26 mouse cellular contexts compared by ENCODE assay signal in genomic region chr17:86527298-86527697, GRCm38 (mm10). TPM values are rescaled to one million over a fixed set of nuclear protein-coding genes. Genes with fewer than 3 reads are reported as not detected.
DNase-seq lines count a peak whose midpoint lies in the region; ATAC-seq and TF ChIP-seq lines count a peak whose summit lies in the region.
"Had no signal": no experiment of that assay in that cellular context is flagged by ENCODE, and none has a peak within 500 bp of the region (broad histone marks: within the 10 kb centered on the region; RNA-seq: fewer than 3 reads in every experiment).

No protein-coding gene starts in this region.

- no peaks in the 10 kb centered on the region for H3K79me2 ChIP-seq in liver, adult 2 months (ENCODE audit: control insufficient read depth, insufficient read depth, low read length)
- H3K79me2 ChIP-seq in CH12.LX (replicated peaks; ENCODE audit: control insufficient read depth, extremely low read depth, insufficient read depth, poor library complexity, severe bottlenecking) = no peaks in the 10 kb centered on the region; the same call in 1 of the 2 replicates

- TF ChIP-seq POLR2A in liver, adult 2 months (IDR thresholded peaks at IDR 0.05; ENCODE audit: extremely low read depth, insufficient read depth, low read length) = no peak
- TF ChIP-seq POLR2A in spleen, adult 2 months (IDR thresholded peaks at IDR 0.05; ENCODE audit: low read depth, low read length) = no peak
- no peak for TF ChIP-seq POLR2A in CH12.LX (IDR thresholded peaks at IDR 0.05; ENCODE audit: low read depth, low read length)

- no peak for DNase-seq in liver, adult 2 months (ENCODE audit: extremely low read depth, low read depth, low spot score)
- DNase-seq in spleen, adult 2 months (ENCODE audit: low read depth in 1 of 2, low spot score in 2 of 2) = peak; percentile 21 to 65
- no peak for DNase-seq in spleen, postnatal 10 days (ENCODE audit: low spot score in 2 of 2)
- peak; percentile 51 for DNase-seq in CH12.LX (ENCODE audit: extremely low read depth)
- DNase-seq in stomach, postnatal 0 days (ENCODE audit: low spot score) = no peak
- DNase-seq in adipocyte (ENCODE audit: low spot score) = no peak
- no peak for DNase-seq in forebrain, postnatal 0 days
- DNase-seq: adrenal gland, postnatal 10 days; adrenal gland, postnatal 36 days; cerebellum, adult 18-20 months; cerebellum, adult 9-10 months; cerebellum, postnatal 14 days; gastrocnemius, postnatal 25 days; heart, adult 18-20 months; heart, postnatal 10 days; heart, postnatal 36 days had no signal

- TF ChIP-seq EP300 in CH12.LX (IDR thresholded peaks at IDR 0.05; ENCODE audit: low read length) = peak; percentile 34; the same call in 1 of the 2 replicates
- no peak for TF ChIP-seq EP300 in stomach, postnatal 0 days (optimal IDR thresholded peaks at IDR 0.05)

- no peak overlapping the region for H3K9ac ChIP-seq in liver, adult 2 months (ENCODE audit: low read depth, low read length)
- H3K9ac ChIP-seq in liver, embryonic 12.5 days = no peak overlapping the region
- no peak overlapping the region for H3K9ac ChIP-seq in CH12.LX (ENCODE audit: insufficient read depth, low read depth)
- no peak overlapping the region for H3K9ac ChIP-seq in stomach, postnatal 0 days (ENCODE audit: low read length)
- no peak overlapping the region for H3K9ac ChIP-seq in forebrain, postnatal 0 days
- H3K9ac ChIP-seq: heart, embryonic 12.5 days; heart, embryonic 15.5 days; hindbrain, embryonic 13.5 days had no signal

- 88% methylated on average over 5 of the region's 5 CpGs for WGBS in liver, adult 2 months
- WGBS in liver, embryonic 12.5 days (ENCODE audit: insufficient replicate concordance) = 61% methylated on average over 5 of the region's 5 CpGs
- WGBS in spleen, adult 2 months = 31% methylated on average over 5 of the region's 5 CpGs
- WGBS in stomach, postnatal 0 days = 81% methylated on average over 5 of the region's 5 CpGs
- WGBS in forebrain, postnatal 0 days = 95% methylated on average over 5 of the region's 5 CpGs

- TF ChIP-seq CTCF in liver, adult 2 months (IDR thresholded peaks at IDR 0.05; ENCODE audit: low read depth, low read length) = no peak
- TF ChIP-seq CTCF in spleen, adult 2 months (IDR thresholded peaks at IDR 0.05; ENCODE audit: extremely low read depth, insufficient read depth, insufficient read length, insufficient replicate concordance) = no peak
- TF ChIP-seq CTCF in CH12.LX (conservative IDR thresholded peaks at IDR 0.05 in 1 of 2, IDR thresholded peaks at IDR 0.05 in 1 of 2; ENCODE audit: low read depth in 2 of 2, low read length in 2 of 2) = no peak
- TF ChIP-seq CTCF in stomach, postnatal 0 days (IDR thresholded peaks at IDR 0.05; ENCODE audit: low read depth) = no peak
- no peak for TF ChIP-seq CTCF in forebrain, postnatal 0 days (IDR thresholded peaks at IDR 0.05; ENCODE audit: low read depth)

- H3K9me3 ChIP-seq in liver, embryonic 12.5 days (replicated peaks) = no peaks in the 10 kb centered on the region
- H3K9me3 ChIP-seq in CH12.LX (replicated peaks; ENCODE audit: low read length) = no peaks in the 10 kb centered on the region
- no peaks in the 10 kb centered on the region for H3K9me3 ChIP-seq in stomach, postnatal 0 days (ENCODE audit: control insufficient read depth, low read length)
- no peaks in the 10 kb centered on the region for H3K9me3 ChIP-seq in forebrain, postnatal 0 days (ENCODE audit: low read length)
- H3K9me3 ChIP-seq: heart, embryonic 12.5 days; heart, embryonic 15.5 days; hindbrain, embryonic 10.5 days; hindbrain, embryonic 13.5 days had no signal

- ATAC-seq in liver, embryonic 12.5 days = no peak
- 0 out of 2 replicates have a peak, but pooled peaks have one; percentile 35 for ATAC-seq in stomach, postnatal 0 days (ENCODE audit: low FRiP score, low TSS enrichment)
- ATAC-seq in forebrain, postnatal 0 days = no peak
- ATAC-seq: activated CD4-positive, CD25-positive, alpha-beta regulatory T cell, adult 4 months; CD4-positive, CD25-positive, alpha-beta regulatory T cell, adult 4 months; forebrain, embryonic 14.5 days; hindbrain, embryonic 16.5 days had no signal

- 0 out of 2 replicates have a peak overlapping the region, but pooled peaks have one; percentile 9 for H3K27ac ChIP-seq in liver, adult 2 months (replicated peaks; ENCODE audit: insufficient read depth, low read depth, low read length)
- no peak overlapping the region for H3K27ac ChIP-seq in liver, embryonic 12.5 days
- peak overlapping the region; percentile 37 for H3K27ac ChIP-seq in spleen, adult 2 months (ENCODE audit: insufficient read depth, low read length)
- H3K27ac ChIP-seq in CH12.LX (ENCODE audit: insufficient read depth, low read depth) = no peak overlapping the region
- no peak overlapping the region for H3K27ac ChIP-seq in stomach, postnatal 0 days (replicated peaks)
- H3K27ac ChIP-seq in forebrain, postnatal 0 days (ENCODE audit: low read depth, low read length) = no peak overlapping the region
- H3K27ac ChIP-seq: heart, embryonic 15.5 days; hindbrain, embryonic 10.5 days; hindbrain, embryonic 13.5 days had no signal

- no peak overlapping the region for H3K4me3 ChIP-seq in liver, adult 2 months (ENCODE audit: insufficient read depth, low read depth, low read length)
- H3K4me3 ChIP-seq in liver, embryonic 12.5 days = no peak overlapping the region
- H3K4me3 ChIP-seq in spleen, adult 2 months (ENCODE audit: extremely low read depth, insufficient read depth, insufficient read length) = no peak overlapping the region
- no peak overlapping the region for H3K4me3 ChIP-seq in CH12.LX (replicated peaks in 1 of 3; ENCODE audit: low read depth in 2 of 3, low read length in 2 of 3, poor library complexity in 1 of 3)
- H3K4me3 ChIP-seq in stomach, postnatal 0 days (ENCODE audit: low read depth, low read length) = no peak overlapping the region
- no peak overlapping the region for H3K4me3 ChIP-seq in forebrain, postnatal 0 days (ENCODE audit: low read depth, low read length)
- H3K4me3 ChIP-seq: heart, embryonic 12.5 days; heart, embryonic 15.5 days; hindbrain, embryonic 10.5 days; hindbrain, embryonic 13.5 days had no signal

- in situ Hi-C loops in CH12.LX (cut with MboI; ENCODE audit: low pct_ligation_motif_present, low pct_unique_long_range_greater_than_20kb, low sequenced_read_pairs) = no loop called here

- no peaks in the 10 kb centered on the region for H3K27me3 ChIP-seq in liver, adult 2 months (ENCODE audit: control insufficient read depth, insufficient read depth, low read length)
- H3K27me3 ChIP-seq in liver, embryonic 12.5 days (replicated peaks) = no peaks in the 10 kb centered on the region
- no peaks in the 10 kb centered on the region for H3K27me3 ChIP-seq in spleen, adult 2 months (ENCODE audit: control insufficient read depth, insufficient read depth, low read length)
- H3K27me3 ChIP-seq in CH12.LX (replicated peaks) = no peaks in the 10 kb centered on the region
- H3K27me3 ChIP-seq in stomach, postnatal 0 days (ENCODE audit: control insufficient read depth, insufficient read depth, low read length) = no peaks in the 10 kb centered on the region
- no peaks in the 10 kb centered on the region for H3K27me3 ChIP-seq in forebrain, postnatal 0 days (ENCODE audit: insufficient read depth, low read length)
- H3K27me3 ChIP-seq: heart, embryonic 12.5 days; heart, embryonic 15.5 days; hindbrain, embryonic 13.5 days had no signal

- no peak overlapping the region for H3K4me2 ChIP-seq in liver, embryonic 12.5 days
- H3K4me2 ChIP-seq in CH12.LX (ENCODE audit: insufficient read depth, low read depth, poor library complexity, severe bottlenecking) = no peak overlapping the region
- H3K4me2 ChIP-seq in stomach, postnatal 0 days (replicated peaks; ENCODE audit: low read depth) = no peak overlapping the region
- H3K4me2 ChIP-seq in forebrain, postnatal 0 days (ENCODE audit: low read depth) = no peak overlapping the region
- H3K4me2 ChIP-seq: heart, embryonic 12.5 days; heart, embryonic 15.5 days; hindbrain, embryonic 13.5 days had no signal

- peaks cover 52% of the 10 kb centered on the region for H3K4me1 ChIP-seq in liver, adult 2 months (ENCODE audit: control insufficient read depth, insufficient read depth, low read length)
- H3K4me1 ChIP-seq in liver, embryonic 12.5 days = 0 out of 2 replicates have a peak, but pooled peaks cover 6% of the 10 kb centered on the region
- H3K4me1 ChIP-seq in spleen, adult 2 months (ENCODE audit: control insufficient read depth, insufficient read depth, insufficient read length) = peaks cover 6% of the 10 kb centered on the region; the same call in 1 of the 2 replicates
- H3K4me1 ChIP-seq in CH12.LX (ENCODE audit: control insufficient read depth in 1 of 2, insufficient read depth in 2 of 2) = peaks cover 6 to 49% of the 10 kb centered on the region in 2 experiments
- H3K4me1 ChIP-seq in stomach, postnatal 0 days (replicated peaks; ENCODE audit: control insufficient read depth, insufficient read depth) = no peaks in the 10 kb centered on the region
- H3K4me1 ChIP-seq in forebrain, postnatal 0 days (ENCODE audit: insufficient read depth) = no peaks in the 10 kb centered on the region

- TF ChIP-seq RAD21 in CH12.LX (IDR thresholded peaks at IDR 0.05; ENCODE audit: low read depth, low read length) = no peak

- dilution Hi-C loops in CH12.LX (cut with MboI; ENCODE audit: extremely low pct_ligation_motif_present, extremely low pct_unique_long_range_greater_than_20kb, low sequenced_read_pairs) = no loop called here

- no peaks in the 10 kb centered on the region for H3K36me3 ChIP-seq in liver, adult 2 months (ENCODE audit: control insufficient read depth, insufficient read depth, low read length)
- no peaks in the 10 kb centered on the region for H3K36me3 ChIP-seq in liver, embryonic 12.5 days
- H3K36me3 ChIP-seq in spleen, adult 2 months (ENCODE audit: control insufficient read depth, insufficient read depth, low read length) = no peaks in the 10 kb centered on the region
- H3K36me3 ChIP-seq in CH12.LX (replicated peaks in 1 of 2; ENCODE audit: control insufficient read depth in 1 of 2, insufficient read depth in 1 of 2, low read length in 1 of 2) = peaks cover 0 to 45% of the 10 kb centered on the region in 2 experiments
- no peaks in the 10 kb centered on the region for H3K36me3 ChIP-seq in stomach, postnatal 0 days (ENCODE audit: control insufficient read depth, insufficient read depth, low read length)
- H3K36me3 ChIP-seq in forebrain, postnatal 0 days (ENCODE audit: insufficient read depth) = no peaks in the 10 kb centered on the region
- H3K36me3 ChIP-seq: heart, embryonic 15.5 days; hindbrain, embryonic 10.5 days; hindbrain, embryonic 13.5 days had no signal

RNA-seq across cellular contexts. Expression of gene Gm10309, which starts 22.3 kb away (rescaled TPM):
- 0.07 TPM in 1 of 2 replicates, not detected in the other for total RNA-seq in liver, adult 2 months (2014; rRNA removed)
- polyA plus RNA-seq in liver, adult 2 months (2012; rRNA removed) = not detected in 2 replicates
- 0.07 and 0.11 TPM in 2 replicates for polyA plus RNA-seq in liver, embryonic 12.5 days (2016; fragmentation: Nextera tagmentation; extraction: Ambion mirVana)
- polyA plus RNA-seq in spleen, adult 2 months (2012; rRNA removed) = 0.06 TPM in 2 replicates
- total RNA-seq in CH12.LX (2012; rRNA removed) (0.17 and 0.25 TPM in 2 replicates), CH12.LX (2014; rRNA removed) (not detected in 2 replicates)
- 0.20 and 0.53 TPM in 2 replicates for polyA plus RNA-seq in CH12.LX (2012; ENCODE audit: insufficient read length, low read depth)
- polyA plus RNA-seq in stomach, postnatal 0 days (2015; fragmentation: Nextera tagmentation; extraction: Ambion mirVana) = 0.07 and 0.08 TPM in 2 replicates
- total RNA-seq in forebrain, postnatal 0 days (2014; rRNA removed) = not detected in 2 replicates
- polyA plus RNA-seq in forebrain, postnatal 0 days (2015; fragmentation: Nextera tagmentation; extraction: Ambion mirVana) = 0.22 TPM in 1 of 2 replicates, not detected in the other
- total RNA-seq: adrenal gland, postnatal 36 days; ES-E14; gastrocnemius, postnatal 25 days; heart, postnatal 10 days had no signal
- polyA plus RNA-seq: forebrain, embryonic 14.5 days had no signal

Comparison
In these comparisons a context has a peak if more than half of its experiments do, and no peak if none do; other contexts are left out.
1. DNase-seq: peak in spleen, adult 2 months (2 of 2) and CH12.LX (single experiment); none in liver, adult 2 months (single experiment), spleen, postnatal 10 days (0 of 2), stomach, postnatal 0 days (single experiment), adipocyte (single experiment) and forebrain, postnatal 0 days (single experiment).
2. H3K27ac ChIP-seq: peak in liver, adult 2 months (single experiment) and spleen, adult 2 months (single experiment); none in liver, embryonic 12.5 days (single experiment), CH12.LX (single experiment), stomach, postnatal 0 days (single experiment) and forebrain, postnatal 0 days (single experiment).